Mouse (Mus musculus) lung, postnatal 4 days (tissue): Measurements from ENCODE around the gene Pde4b.
"Not testable (repeated sequence)": the region's sequence is repeated elsewhere in the genome, so short reads cannot be mapped to it uniquely, and the experiment has no call there.

Experiments used
- DNase-seq, 2 experiments: peaks; one replicate each; pipeline ENCODE4 v3.0.0; 2021

Gene Pde4b

GRCm38 (mm10) chr4:102087091-102087565, at the start of gene Pde4b:
Gene Pde4b, plus strand, starts transcription at chr4:102087543.
- no peak for DNase-seq

GRCm38 (mm10) chr4:102040190-102040589, 47.2 kb upstream of the Pde4b start:
- DNase-seq: no peak

DNA sequence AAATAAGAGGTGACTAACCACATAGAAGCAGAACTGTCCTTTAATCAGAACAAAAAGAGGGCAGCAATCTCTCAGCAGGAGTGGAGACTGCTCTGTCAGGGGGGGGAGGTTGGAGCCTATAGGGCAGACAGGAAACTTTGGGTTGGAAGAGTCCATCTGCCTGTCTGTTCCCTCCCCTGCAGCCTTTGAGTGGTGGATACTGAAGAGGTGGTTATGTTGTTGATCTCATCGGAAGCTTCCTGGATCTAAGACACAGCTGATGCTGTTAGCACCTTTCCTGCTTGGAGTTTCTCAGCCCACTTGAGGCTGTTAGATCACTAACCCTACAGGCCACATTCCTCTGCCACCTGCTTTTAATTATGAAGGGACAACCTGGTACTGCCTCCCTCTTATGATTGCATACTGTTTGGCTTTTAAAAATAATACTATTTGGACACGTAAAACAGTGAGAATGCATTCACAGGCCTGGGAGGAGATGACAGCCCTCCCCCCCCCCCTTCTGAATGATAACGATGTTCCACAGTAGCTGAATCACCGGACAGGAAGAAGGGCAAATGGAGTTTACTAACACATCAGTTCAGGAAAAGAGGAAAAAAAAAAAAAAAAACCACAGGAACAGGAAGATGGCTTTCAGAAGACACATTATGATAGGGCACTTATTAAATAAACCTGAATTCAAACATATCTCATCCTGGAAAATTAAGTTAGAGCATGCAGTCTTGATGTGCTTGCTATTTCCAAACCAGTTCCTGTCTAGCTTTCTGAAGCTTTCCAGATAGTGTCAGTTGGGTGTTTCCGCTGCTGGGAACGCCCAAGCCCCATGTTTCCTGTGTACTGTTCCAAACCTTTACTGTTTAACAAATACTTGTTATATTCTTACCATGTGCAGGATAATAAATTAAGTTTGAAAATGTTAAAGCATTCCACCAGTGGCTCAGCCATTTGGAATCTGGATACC, 41.9 kb upstream of the Pde4b start:
- DNase-seq: peak; percentile 11 to 58

DNA sequence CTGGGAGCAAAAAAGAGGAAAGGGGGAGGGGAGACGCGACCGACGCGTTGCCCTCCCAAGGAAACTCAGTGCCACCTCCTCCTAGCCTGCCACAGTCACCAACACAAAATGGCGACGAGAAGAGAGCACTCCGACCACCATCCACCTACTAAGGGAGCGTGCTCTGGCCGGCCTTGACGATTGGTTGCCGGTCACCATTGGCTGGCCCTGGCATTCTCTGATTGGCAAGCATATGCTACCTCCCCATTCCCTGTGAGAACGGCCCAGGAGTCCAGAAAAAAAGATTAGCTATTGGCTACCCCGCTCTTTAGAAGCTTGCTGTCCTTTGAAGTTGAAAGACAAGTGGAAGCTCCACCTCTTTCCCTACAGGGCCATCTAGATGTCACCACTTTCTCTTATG, 38.0 kb upstream of the Pde4b start:
- DNase-seq: not testable (repeated sequence)

- DNase-seq: no peak
Observed at GRCm38 (mm10) chr4:102061322-102061721, 26.0 kb upstream of the Pde4b start.

- no peak for DNase-seq
Observed at GRCm38 (mm10) chr4:102069314-102069713, 18.0 kb upstream of the Pde4b start.

GRCm38 (mm10) chr4:102086336-102086735, 1.0 kb upstream of the Pde4b start:
- DNase-seq: no peak

GRCm38 (mm10) chr4:102087566-102088234, 357 bp downstream of the Pde4b start:
- peak in 1 of 2 experiments; percentile 22 for DNase-seq

DNA sequence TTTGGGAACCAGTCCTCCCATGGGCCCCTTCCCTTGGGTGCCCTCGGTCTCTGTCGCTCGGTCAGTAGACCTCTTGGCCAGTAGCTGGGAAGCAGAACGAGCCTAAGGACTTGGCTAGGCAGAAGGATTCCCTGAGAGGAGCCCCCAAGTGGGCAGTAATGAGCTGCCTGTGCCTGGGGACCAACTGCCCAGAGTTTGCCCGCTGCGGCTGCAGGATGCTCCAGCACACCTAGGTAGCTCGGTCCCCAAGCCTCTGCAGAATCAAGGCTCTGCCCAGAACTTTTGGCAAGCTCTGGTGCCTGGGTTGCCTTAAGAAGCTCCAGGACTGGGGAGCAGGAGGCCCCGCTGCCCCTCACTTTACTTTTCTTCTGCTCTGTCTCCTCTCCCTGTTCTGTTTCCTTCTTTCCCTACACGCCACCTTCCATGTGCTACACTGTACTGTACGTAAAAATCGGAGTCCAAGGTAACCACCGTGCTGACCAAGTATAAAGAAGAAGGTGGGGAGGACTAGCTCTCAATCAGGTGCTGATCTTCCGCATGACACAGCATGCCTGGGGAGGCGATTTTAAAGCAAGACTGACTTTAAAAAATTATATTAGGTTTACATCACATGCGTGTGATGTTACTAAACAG, 1.0 kb downstream of the Pde4b start:
- peak in 1 of 2 experiments; percentile 19 for DNase-seq

- DNase-seq: no peak
Observed at GRCm38 (mm10) chr4:102095851-102096250, 8.5 kb downstream of the Pde4b start.

DNA sequence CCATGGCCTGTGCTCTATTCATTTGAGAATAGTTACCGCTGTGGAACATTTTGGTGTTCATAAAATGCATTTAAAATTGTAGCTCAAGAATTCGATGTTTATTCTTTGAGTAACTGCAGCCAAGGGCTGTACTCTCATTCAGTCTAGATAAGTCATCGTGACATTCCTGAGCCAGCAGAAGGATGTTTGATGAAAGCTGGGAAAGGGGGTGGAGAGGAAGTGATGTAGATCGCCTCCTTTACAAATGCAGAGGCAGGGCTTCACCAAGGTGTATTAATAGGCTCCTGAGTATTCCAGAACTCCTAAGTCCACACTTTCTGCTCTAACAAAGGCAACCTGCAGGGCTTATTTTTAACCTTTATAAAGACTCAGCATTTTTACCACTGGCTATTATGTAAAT, 14.9 kb downstream of the Pde4b start:
- no peak for DNase-seq

- DNase-seq: peak in 1 of 2 experiments; percentile 20
Observed at GRCm38 (mm10) chr4:102104534-102105014, 17.2 kb downstream of the Pde4b start.

GRCm38 (mm10) chr4:102106771-102107170, 19.4 kb downstream of the Pde4b start:
- no peak for DNase-seq

DNA sequence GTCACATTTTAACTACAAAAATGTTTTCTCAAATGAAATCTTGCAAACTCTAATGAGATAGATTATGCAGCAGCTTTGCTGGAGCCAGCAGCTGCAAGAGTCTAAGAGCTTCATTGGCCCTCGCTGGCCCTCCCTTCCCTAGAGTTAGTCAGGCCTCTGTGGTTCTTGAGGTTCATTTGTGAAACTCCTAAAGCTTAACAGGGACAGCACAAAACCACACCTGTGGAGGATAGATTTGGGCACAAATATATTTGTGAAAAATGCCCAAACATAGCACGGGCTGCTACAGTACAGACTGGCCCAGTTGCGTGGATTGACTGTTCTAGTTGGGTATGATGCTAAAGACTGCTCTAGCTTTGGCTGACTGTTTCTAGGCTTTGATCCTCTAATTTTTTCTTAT, 32.1 kb downstream of the Pde4b start:
- no peak for DNase-seq

DNA sequence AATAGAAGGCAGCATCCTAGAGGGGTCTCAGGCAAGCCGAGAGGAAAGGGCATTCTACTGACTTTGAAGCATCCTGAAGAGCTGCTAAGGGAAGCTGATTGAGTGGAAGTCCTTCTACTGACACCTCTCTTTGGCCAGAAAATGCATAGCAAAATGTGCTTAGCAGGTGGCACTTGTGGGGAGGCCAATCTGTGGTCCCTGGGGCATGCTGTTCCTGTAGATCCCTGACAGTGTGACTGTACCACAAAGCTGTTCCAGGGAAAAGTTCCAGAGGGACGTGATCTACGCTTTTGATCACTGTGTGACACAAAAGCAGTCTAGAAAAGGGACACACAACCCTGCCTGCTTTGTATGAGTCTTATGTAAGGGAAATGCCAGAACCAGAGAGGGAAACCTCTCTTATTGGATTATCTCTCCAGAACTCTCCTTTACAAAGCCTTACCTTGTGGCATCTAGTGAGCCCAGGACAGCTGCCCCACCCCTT, 49.1 kb downstream of the Pde4b start:
- no peak for DNase-seq

GRCm38 (mm10) chr4:102138346-102138745, 51.0 kb downstream of the Pde4b start:
- DNase-seq: no peak

DNA sequence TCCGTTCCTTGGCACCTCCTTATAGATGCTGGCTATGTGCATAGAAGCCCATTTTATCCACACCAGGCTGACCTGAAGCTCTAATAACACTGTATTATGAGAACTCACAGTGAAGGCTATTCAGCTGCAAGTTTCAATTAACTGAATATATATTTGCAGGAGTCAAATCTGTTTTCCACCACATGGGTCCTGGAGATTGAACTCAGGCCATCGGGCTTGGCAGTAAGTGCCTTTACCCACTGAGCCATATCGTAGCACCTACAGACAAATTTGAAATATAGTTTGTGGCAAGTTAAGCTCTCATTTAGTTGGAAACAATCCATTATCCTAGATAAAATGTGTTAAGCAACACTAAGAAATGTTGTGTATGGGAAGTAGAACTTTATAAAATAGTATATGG, 53.9 kb downstream of the Pde4b start:
- no peak for DNase-seq

DNA sequence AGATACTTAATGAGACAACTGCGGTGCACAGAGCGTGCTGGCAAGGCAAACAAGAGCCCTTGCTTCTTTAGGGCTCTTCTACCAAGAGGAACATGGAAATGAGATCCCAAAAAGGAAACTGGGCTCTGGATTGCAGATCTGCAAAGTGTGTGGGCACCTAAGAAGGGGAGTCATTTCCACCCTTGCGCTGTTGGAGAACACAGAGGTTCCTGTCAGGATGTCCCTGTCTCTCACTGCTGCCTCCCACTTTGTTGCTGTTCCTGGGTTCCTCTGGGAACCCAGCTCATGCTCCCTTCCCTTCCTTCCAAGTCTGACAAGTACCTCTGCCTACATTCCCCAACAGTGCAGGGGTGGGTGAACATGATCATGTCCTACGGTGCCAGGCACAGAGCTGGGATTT, 61.4 kb downstream of the Pde4b start:
- DNase-seq: no peak

- no peak for DNase-seq
Observed at GRCm38 (mm10) chr4:102159178-102159577, 71.8 kb downstream of the Pde4b start.

GRCm38 (mm10) chr4:102171636-102172035, 84.3 kb downstream of the Pde4b start:
- no peak for DNase-seq

GRCm38 (mm10) chr4:102172711-102173213, 85.4 kb downstream of the Pde4b start:
- no peak for DNase-seq

DNA sequence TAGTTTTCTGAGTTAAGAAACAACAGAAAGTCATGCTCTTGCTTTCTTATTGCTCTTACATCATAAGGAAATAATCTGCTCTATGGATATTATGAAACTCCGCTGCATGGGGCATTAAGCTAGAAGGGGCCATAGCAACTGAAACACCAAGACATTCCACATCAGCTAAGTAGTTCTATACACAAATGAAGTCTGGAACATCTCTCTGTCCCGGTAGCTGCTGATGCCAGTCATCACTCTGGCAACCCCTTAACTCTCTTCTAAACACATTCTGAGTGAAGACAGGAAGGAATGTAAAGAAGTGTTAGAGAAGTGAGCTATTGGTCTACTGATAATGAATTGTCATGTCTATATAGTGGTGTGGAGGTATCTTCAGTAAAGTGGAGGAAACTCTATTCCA, 88.6 kb downstream of the Pde4b start:
- no peak for DNase-seq

- no peak for DNase-seq
Observed at GRCm38 (mm10) chr4:102177258-102177657, 89.9 kb downstream of the Pde4b start.
